Mouse (Mus musculus): ENCODE data around the gene Slc22a12. TPM values are rescaled to one million over a fixed set of nuclear protein-coding genes. Genes with fewer than 3 reads are reported as not detected.

The Slc22a12 gene
- total RNA-seq, 2 experiments from 2014 or later, result 0.47 to 1.2 TPM

DNA sequence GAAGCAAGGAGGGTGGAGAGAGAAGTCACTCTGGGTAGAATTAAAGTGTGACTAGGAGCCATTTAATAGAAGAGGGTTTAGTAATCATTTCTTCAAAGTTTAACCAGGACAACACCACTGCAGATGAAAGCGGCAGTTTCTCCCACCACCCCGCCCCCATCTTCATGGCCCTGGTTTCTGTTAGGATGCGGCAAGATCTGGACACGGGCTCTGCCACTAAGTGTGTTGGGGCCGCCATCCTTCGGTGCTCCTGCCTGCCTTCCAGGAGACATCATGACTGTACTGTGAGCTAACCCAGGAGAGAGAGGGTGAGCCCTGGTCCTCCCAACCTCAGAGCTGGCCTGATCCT lies 177 bp upstream of the Slc22a12 start:
- no peak for DNase-seq (ENCODE audit: extremely low spot score in 1 of 2, low spot score in 1 of 2)

GRCm38 (mm10) chr19:6541521-6541920 lies 1.3 kb downstream of the Slc22a12 start:
- no peak for DNase-seq (ENCODE audit: extremely low spot score in 1 of 2, low spot score in 1 of 2)

DNA sequence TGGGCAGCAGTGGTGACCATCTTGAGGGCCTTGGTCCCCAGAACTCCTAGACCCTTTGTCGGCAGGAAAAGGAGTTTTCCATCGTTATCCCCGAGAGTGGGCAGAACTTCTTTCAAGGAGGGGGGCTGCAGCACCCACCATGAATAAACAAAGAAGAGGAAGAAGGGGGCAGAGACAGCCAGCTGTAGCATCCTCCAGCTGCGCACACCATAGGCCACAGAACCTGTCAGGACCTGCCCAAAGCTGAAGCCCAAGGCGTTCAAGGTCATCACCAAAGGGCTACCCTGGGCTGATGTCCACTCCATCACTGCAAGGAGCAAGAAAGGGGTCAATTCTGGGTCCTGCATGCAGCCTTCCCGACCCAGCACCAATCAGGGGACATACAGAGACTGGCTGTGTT lies 2.6 kb downstream of the Slc22a12 start:
- no peak for DNase-seq (ENCODE audit: extremely low spot score in 1 of 2, low spot score in 1 of 2)

GRCm38 (mm10) chr19:6539592-6539991 lies 3.2 kb downstream of the Slc22a12 start:
- DNase-seq (ENCODE audit: extremely low spot score in 1 of 2, low spot score in 1 of 2), result no peak

GRCm38 (mm10) chr19:6538546-6538945 lies 4.3 kb downstream of the Slc22a12 start:
- no peak for DNase-seq (ENCODE audit: extremely low spot score in 1 of 2, low spot score in 1 of 2)

DNA sequence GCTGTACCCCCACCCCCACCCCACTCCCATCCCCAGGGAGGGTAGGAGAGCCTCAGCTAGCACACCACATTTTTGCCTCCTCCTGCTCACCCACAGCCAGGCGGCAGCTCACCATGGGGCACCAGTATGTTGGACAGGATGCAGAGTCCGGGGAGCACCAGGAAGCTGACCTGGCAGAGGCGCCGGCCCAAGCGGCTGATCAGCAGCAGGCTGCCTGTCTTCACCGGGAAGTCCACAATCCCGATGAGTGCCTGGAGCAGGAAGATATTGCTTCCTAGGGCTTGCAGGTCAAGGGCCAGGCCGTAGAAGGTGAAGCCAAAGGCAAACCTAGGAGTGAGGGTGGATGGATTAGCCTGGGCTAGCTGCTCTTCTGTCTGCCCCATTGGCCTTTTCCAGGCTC lies 5.3 kb downstream of the Slc22a12 start:
- no peak for DNase-seq (ENCODE audit: extremely low spot score in 1 of 2, low spot score in 1 of 2)

- DNase-seq (ENCODE audit: extremely low spot score in 1 of 2, low spot score in 1 of 2), result no peak
Measured at GRCm38 (mm10) chr19:6536696-6537095, 6.1 kb downstream of the Slc22a12 start.

DNA sequence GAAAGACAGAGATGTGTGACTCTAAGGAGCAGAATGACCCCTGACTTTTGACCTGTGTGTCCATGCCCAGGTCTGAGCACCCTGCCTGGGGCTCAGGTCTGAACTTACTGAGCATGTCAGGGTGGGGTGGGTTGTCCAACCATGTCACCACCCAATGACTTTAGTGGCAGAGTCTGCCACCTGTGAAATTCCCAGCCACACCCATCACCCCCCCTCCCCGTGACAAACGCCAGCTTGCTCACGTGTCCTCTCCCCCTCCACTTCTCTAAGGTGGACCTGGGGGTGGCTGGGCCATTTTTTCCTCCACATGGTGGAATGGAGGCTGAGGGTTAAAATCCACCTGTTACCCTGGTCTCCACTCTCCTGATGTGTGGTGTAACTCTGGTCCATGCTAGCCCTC lies 6.6 kb downstream of the Slc22a12 start:
- DNase-seq (ENCODE audit: extremely low spot score in 1 of 2, low spot score in 1 of 2), result no peak

DNA sequence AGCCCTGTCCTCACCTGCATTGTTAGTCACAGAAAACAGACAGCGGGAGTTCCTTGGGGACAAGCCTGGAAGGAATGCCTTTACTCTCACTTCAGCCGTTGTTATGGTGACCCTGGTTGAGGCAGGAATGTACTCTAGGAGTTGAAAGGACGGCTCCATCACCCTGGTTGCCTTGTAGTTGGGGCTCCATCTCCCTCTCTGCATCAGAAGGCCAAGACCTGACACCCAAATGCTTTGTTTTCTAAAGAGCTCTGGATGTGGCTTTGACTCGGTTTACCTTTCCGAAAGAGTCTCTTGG lies 8.8 kb downstream of the Slc22a12 start:
- DNase-seq (ENCODE audit: extremely low spot score in 1 of 2, low spot score in 1 of 2), result no peak

- no peak for DNase-seq (ENCODE audit: extremely low spot score in 1 of 2, low spot score in 1 of 2)
Measured at GRCm38 (mm10) chr19:6533290-6534117, 9.3 kb downstream of the Slc22a12 start.

DNA sequence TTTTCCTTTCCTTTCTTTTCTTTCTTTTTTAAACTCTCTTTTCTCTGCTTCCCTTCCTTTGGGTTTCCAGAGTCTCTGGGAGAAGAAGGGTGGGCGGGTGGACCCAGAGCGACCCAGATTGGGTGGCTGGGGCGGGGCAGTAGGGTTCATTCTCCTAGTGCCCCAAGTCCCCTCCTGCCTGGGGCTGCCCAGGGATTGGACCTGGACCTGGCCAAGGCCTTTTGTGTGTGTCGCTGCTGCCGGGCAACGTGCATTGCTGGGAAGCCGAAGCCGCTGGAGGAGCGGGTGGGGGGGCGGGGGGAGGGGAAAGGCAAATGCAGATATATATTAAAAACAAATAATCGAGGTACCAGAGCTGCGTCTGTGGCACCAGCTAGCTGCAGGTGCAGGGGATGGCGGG lies 10.2 kb downstream of the Slc22a12 start:
- no peak for DNase-seq (ENCODE audit: extremely low spot score in 1 of 2, low spot score in 1 of 2)

DNA sequence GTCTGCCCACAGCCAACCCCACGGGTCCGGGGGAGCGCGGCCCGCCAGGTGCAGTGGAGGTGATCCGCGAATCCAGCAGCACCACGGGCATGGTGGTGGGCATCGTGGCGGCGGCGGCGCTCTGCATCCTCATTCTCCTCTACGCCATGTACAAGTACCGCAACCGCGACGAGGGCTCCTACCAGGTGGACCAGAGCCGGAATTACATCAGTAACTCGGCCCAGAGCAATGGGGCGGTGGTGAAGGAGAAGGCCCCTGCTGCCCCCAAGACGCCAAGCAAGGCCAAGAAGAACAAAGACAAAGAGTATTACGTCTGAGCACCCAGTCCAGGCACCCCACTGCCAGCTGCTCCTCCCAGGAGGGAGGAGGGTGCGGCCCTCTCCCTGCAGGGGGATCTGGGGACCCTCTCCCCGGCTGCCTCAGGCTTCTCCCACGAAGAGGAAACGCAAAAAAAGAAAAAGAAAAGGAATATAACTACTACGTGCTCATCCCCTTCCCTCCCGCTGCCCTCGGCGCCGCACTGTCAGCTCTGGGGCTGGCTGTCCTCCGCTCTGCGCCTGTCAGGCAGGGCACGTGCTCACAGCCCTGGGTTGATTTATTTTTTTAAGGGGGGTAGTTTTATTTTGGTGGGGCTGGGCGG lies 10.9 kb downstream of the Slc22a12 start:
- no peak for DNase-seq (ENCODE audit: extremely low spot score in 1 of 2, low spot score in 1 of 2)

- DNase-seq (ENCODE audit: extremely low spot score in 1 of 2, low spot score in 1 of 2), result peak in 1 of 2 experiments; percentile 41
Measured at GRCm38 (mm10) chr19:6531011-6531631, 11.7 kb downstream of the Slc22a12 start.

DNA sequence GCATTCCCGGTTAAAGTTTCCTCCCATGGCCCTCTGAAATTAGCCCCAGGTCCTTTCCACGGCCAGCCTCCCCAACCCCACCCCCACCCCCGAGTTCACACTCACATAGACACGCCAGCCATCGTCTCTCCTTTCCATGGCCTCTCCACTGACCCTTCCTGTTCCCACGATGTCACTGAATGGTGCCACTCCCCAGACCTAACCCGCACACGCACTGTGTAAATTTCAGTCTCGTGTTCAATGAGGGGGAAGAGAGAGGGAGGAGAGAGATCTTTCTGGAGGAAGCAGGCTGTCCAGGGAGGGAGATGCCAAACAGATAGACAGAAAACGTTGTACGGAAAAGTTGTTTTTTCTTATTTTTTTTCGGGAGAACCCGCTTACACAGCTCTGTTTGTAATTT lies 12.5 kb downstream of the Slc22a12 start:
- DNase-seq (ENCODE audit: extremely low spot score in 1 of 2, low spot score in 1 of 2), result no peak

DNA sequence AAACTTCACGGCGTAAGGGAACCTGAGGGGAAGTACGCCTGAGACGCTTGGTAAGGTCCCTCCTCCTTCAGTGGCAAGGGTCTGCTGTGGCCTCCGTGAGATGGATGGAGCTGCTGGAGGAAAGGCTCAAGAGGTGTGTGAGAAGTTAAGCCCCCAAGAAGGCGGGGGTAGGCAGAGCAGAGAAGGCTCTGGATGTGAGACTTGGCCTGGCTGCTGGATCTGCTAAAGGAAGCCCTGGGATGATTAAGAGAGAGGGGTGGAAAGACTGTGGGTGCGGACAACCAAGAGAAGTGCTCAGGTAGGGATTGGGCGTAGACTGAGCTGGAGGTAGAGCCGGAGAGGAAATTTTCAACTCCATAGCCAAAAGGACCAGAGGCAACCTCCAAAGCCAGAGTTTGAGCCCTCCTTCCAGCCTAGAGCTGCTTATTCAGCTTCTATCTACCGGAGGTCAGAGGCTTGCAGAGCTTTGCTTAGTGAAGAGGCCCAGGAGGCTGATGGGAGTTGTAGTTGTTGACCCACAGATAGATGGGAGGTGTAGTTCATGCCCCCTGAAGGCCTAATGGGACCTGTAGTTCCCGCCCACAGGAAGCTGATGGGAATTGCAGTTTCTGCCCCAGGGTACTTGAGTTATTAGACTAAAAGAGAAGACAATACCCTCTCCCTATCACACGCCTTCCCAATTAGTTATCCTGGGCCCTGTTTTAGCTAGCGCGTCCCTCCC lies 13.4 kb downstream of the Slc22a12 start:
- no peak for DNase-seq (ENCODE audit: extremely low spot score in 1 of 2, low spot score in 1 of 2)

DNA sequence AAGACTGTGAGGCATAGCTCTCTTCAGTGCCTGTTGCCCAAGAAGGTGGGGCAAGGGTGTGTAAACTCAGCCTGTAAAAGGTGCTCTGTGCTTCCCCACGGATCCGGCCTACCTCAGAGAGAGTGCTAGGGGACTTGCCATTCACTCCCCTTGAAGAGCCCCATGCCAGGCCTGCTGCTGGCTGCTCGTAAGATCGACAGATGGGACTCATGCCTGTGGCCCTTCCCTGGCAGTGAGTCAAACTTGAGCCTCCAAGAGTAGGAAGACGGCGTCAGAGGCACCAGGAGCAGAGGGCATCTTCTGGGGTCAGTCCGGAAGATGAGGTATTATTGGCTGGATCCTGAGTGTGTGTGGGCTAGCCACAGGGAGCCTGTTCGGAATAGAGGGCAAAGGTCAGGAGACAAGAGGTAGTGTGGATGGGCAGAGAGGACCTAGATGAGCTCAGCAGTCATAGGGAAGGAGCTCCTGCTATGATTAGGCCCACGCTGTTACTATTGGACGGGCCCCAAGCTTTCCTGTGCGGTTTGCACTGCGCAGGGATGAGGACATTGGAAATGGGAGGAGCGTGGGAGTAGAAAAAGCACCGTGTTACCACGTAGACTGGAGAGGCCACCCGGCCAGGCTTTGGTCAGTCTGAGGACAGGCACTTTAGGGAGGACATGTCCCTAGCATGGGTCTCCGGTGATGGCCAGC lies 14.8 kb downstream of the Slc22a12 start:
- no peak for DNase-seq (ENCODE audit: extremely low spot score in 1 of 2, low spot score in 1 of 2)

DNA sequence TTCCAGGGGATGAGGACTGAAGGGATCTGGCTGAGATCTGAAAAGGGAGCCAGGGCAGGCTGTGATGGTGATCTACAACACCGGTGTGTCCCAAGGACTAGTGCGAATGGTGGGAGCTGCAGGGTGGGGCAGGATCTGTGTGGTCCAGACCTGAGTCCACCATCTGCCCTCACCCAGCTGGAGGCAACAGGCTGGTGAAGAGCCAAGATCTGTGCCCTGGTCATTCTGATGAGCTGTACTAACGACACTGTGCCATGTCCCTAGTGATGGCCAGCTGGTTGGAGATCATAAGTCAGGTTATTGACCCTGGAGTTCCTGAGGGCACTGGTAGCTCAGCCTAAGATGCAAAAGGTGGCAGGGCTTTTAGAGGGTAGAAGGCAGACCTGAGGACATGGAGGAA lies 15.4 kb downstream of the Slc22a12 start:
- no peak for DNase-seq (ENCODE audit: extremely low spot score in 1 of 2, low spot score in 1 of 2)

GRCm38 (mm10) chr19:6526010-6526409 lies 16.8 kb downstream of the Slc22a12 start:
- DNase-seq (ENCODE audit: extremely low spot score in 1 of 2, low spot score in 1 of 2), result no peak

- no peak for DNase-seq (ENCODE audit: extremely low spot score in 1 of 2, low spot score in 1 of 2)
Measured at GRCm38 (mm10) chr19:6525023-6525422, 17.8 kb downstream of the Slc22a12 start.

DNA sequence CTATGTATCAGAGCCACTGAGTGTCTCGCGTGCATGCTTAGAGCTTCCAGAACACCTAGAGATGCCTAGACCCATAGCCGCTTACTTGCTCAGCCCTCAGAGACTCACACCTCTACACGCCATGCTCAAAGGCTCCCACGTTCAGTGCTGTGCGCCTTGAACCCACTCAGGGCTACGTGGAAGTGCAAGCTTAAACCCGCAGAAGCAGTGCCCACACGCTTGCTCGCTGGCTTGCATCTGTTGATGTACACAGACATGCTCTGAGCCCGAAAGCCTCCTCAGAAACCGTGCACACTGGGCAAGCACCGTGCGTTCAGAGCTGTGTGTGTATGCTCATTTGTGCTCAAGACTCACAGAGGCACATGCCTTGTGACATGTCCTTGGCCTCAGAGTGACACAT lies 20.5 kb downstream of the Slc22a12 start:
- no peak for DNase-seq (ENCODE audit: extremely low spot score in 1 of 2, low spot score in 1 of 2)

DNA sequence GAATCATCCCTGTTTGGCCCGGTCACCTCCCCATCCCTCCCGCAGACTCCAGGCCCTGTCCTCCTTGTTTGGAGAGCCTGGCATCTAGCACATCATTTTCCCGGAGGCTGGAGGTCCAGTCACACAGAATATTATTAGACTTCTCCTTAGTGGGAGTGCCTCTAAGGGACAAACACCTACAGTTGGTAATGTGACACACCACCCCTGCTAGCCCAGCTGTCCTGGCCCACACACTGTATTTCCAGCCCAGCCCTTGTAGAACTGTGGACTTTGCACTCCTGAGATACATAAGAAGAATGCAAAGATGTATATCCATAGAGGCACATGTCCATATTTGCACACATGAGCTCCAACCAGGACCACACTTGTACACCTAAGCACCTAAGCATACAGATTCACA lies 21.2 kb downstream of the Slc22a12 start:
- DNase-seq (ENCODE audit: extremely low spot score in 1 of 2, low spot score in 1 of 2), result no peak

Data from layer of hippocampus, postnatal 25 days (tissue).